Mouse (Mus musculus): ENCODE measurements around the gene Gatm. TPM values are rescaled to one million over a fixed set of nuclear protein-coding genes. Genes with fewer than 3 reads are reported as not detected.

Gene Gatm
- total RNA-seq (2022) = 100 to 1,000 TPM in 3 of 4 experiments, 10 to 100 TPM in 1; 97.7 to 112 (median 104) TPM

DNA sequence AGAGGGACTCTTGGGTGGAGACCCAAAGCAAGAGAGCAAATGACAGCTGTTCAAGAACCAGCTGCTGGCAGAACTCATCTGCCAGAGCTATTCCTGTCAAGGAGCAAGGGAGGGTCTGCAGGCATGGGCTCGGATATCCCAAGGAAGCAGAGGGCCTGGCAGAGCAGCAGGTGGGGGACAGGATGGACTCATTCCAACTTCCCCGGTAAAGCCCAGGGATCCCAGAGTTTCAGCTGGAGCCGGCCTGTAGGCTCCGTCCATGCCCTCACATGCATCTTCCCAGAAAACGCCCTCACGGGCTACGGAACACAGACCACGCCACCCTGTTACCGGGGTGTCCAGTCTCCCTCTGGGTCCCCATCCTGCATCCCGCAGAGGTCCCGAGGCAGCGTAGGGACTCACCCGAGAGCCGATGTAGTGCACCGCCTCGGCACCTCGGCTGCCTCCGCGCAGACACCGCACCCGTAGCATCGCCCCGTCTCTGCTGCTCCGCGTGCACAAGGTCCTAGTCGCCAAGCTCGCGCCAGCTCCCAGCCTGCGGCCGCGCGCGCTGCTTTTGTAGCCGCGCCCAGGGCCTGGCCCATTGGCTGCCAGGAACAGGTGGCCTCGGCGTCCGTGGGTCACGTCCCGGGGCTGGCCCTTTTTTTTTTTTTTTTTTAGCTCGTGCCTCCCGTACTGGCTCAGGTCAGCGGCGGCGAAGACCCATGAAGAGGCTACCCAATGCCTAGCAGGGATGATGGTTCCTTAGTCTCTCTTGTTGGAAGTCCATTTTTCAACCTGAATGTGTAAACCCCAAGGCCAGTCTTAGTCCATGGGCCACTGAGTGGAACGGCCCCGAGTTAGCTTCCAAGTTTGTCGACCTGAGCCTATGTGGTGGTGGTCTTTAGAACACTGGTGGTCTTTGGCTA is at the start of gene Gatm:
TSS of gene Gatm (minus strand) at position 558 of the 908 bp plus-strand sequence.
- peak; percentile 67 to 84 for DNase-seq (ENCODE audit: low spot score in 2 of 2)

GRCm38 (mm10) chr2:122659825-122660224 is 48.7 kb upstream of the Gatm start:
- no peak for DNase-seq (ENCODE audit: low spot score in 2 of 2)

DNA sequence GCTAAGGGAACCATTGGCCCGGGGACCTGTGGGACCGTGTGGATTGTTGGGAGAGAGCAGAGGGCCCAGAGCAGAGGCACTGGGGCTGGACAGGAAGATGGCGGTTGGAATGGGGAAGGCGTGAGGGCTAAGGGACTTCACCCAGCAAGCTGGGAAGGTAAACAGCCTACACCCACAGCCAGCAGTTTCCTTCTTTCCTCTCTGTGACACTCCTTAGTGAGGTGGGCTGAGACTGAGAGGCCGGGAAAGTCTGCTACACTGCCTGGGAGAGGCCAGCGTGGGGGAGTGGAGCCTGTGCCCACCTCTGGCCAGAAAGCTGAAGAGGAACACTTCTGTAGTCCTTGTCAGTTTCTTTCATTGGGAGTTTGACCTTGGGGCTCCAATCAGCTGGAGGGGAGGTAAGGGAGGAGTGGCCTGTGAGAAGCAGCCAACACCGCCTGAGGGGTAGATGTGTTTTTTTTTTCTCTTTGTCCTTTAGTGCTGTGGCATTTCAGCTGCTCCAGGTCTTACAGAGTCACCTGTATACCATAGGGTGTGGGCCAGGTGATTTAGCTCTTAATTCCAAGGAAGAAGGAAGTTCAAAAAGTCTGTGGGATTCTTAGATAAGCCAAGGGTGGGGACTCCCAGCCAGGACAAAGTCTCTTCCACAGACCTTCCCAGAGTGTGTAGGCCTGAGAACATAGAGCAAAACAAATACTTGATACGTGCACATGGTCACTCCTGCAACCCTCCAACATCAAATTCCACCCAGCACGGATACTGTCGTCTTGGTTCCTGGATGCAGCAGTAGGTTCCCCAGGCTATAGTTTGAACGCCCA is 46.8 kb upstream of the Gatm start:
- DNase-seq (ENCODE audit: low spot score in 2 of 2) = no peak

DNA sequence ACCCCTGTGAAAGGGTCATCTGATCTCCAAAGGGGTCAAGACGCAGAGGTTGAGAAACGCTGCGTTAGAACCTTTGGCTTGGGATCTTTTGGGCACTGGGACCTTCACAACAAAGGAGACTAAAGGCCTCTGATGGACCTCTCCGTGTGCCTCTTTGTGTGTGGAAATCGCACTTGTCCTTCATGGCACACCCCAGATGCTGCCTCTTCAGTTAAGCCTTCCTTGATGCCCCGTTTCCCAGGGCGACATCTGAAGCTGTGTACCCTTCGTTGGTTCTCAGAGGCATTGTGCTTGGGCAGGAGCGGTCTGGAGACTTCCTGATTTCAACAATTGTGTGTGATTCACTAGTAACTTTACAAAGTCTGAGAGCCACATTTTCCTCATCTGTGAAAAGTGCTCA is 45.7 kb upstream of the Gatm start:
- no peak for DNase-seq (ENCODE audit: low spot score in 2 of 2)

DNA sequence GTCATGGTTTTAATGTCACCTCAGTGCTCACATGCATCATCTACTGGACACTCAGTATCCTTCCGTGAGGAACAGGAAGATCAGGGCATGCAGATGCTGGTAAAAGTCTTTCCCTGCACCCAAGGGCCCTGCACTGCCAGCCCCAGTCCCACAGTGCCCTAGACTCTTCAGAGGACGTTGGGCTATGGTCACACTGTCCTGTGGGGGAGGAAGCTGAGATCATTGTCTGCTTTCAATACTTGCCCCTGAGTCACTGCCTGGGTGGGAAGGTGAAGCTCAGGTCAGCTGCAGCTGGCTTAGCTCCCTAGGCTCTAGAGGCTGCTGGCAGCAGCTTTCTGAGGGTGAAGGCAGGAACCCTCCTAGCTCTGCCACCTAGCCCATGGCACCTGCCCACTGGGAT is 44.9 kb upstream of the Gatm start:
- no peak for DNase-seq (ENCODE audit: low spot score in 2 of 2)

- no peak for DNase-seq (ENCODE audit: low spot score in 2 of 2)
These were observed 41.3 kb upstream of the Gatm start for GRCm38 (mm10) chr2:122652096-122653084.

- DNase-seq (ENCODE audit: low spot score in 2 of 2) = no peak
These were observed 27.6 kb upstream of the Gatm start for GRCm38 (mm10) chr2:122638673-122639072.

DNA sequence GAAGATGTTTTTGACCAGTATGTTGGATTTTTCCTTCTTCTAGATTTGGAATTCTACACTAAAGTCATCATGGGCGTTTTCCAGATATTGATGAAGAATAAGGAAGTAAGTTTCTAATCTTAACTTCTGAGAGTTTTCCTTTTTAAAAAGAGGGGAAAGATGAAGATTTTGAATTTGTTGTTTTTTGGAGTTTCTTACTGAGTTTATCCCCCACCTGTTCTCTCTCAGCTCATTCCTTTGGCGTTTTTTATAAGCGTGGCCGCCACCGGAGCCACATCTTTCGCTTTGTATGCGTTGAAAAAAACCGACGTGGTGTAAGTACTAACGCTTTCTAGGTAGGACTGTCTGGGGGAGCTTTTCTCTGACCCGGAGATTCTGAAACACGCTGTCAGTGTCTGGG is 26.9 kb upstream of the Gatm start:
- no peak for DNase-seq (ENCODE audit: low spot score in 2 of 2)

GRCm38 (mm10) chr2:122637526-122637997 is 26.5 kb upstream of the Gatm start:
- peak in 1 of 2 experiments; percentile 27 for DNase-seq (ENCODE audit: low spot score in 2 of 2)

GRCm38 (mm10) chr2:122636686-122637085 is 25.6 kb upstream of the Gatm start, which contains the start of gene AA467197:
AA467197 (plus strand) TSS chr2:122636986.
- no peak for DNase-seq (ENCODE audit: low spot score in 2 of 2)

- DNase-seq (ENCODE audit: low spot score in 2 of 2) = no peak
These were observed 20.2 kb upstream of the Gatm start for GRCm38 (mm10) chr2:122631226-122631801.

GRCm38 (mm10) chr2:122630465-122631225 is 19.5 kb upstream of the Gatm start:
- DNase-seq (ENCODE audit: low spot score in 2 of 2) = peak; percentile 78 to 89

GRCm38 (mm10) chr2:122629871-122630270 is 18.8 kb upstream of the Gatm start:
- no peak for DNase-seq (ENCODE audit: low spot score in 2 of 2)

DNA sequence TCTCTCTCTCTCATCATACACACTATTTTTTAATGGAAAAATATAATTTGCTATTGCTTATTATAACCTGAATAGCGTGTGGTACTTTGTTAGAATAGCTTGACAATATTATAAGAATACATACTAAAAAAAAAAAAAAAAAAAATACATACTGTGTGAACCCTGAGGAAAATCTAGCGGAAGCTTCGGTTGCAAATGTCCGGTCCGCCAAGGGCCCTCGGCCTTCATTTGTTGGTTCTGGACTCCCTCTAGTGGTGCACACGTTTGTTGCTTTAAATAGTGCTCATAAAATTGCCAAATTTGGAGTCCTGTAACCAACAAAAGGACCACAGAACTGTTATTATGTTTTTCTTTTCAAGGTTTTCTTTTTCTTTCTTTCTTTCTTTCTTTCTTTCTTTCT is 17.9 kb upstream of the Gatm start:
- peak; percentile 34 to 70 for DNase-seq (ENCODE audit: low spot score in 2 of 2)

DNA sequence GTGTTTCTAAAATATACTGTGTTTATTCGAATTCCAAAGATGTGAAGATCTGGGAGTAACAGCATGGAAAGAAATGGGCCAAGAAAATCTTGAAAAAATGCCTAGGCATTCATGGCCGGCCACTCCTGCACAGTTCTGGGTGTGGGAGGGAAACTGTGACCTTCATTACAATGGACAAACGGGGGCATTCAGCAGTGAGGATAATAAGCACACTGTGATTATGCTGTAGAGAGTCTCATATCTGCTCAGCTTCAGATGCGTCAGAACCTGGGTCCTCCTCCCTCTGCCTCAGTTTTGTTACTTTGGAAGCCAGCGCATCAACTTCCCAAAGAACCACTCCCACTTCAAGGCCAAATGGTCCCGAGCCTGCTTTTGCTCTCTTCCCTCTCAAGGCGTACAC is 14.8 kb upstream of the Gatm start:
- DNase-seq (ENCODE audit: low spot score in 2 of 2) = no peak

GRCm38 (mm10) chr2:122621337-122622110 is 10.4 kb upstream of the Gatm start:
- DNase-seq (ENCODE audit: low spot score in 2 of 2) = no peak

GRCm38 (mm10) chr2:122618719-122619118 is 7.6 kb upstream of the Gatm start:
- no peak for DNase-seq (ENCODE audit: low spot score in 2 of 2)

GRCm38 (mm10) chr2:122617792-122618191 is 6.7 kb upstream of the Gatm start:
- no peak for DNase-seq (ENCODE audit: low spot score in 2 of 2)

DNA sequence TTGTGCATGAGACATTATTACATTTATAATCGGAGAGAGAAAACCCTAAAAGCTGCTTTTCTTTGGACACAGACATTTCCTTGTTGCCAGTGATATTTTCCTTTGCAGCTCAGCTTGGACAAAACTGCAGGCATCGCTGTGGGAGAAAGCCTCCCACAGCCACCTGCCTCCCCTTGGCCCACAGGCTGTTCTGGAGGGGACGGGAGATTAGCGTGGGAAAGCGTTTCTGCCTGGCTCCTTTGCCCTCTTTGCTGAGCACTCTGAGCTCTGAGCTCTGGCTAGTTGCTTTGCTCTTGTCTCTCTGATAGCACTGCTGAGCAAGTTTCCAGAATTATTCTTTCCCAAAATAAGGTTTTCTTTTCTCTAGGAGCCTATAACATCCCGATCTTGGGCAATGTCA is 5.1 kb upstream of the Gatm start:
- DNase-seq (ENCODE audit: low spot score in 2 of 2) = no peak

Data from left cerebral cortex, adult 8-10 months (tissue).